Mouse (Mus musculus) thymus, adult 2 months (tissue): ENCODE data around the gene Ccnl1.

ENCODE experiments used
- CTCF ChIP-seq: fragments of 200-500 bp; IDR thresholded peaks from 2 replicates; pipeline ENCODE4 v1.5.1; 2012; ENCODE audit warnings: mild to moderate bottlenecking, control low read depth, low read length, moderate library complexity, borderline replicate concordance; ENCODE audit not compliant: control insufficient read depth, poor library complexity, insufficient read depth; ENCODE audit errors: extremely low read depth
- POLR2A ChIP-seq: fragments of 200-500 bp; IDR thresholded peaks from 2 replicates; pipeline ENCODE4 v1.6.1; 2012; ENCODE audit warnings: mild to moderate bottlenecking, low read length, control low read depth, moderate library complexity; ENCODE audit not compliant: control insufficient read depth, poor library complexity, insufficient read depth; ENCODE audit errors: extremely low read depth

- TF ChIP-seq CTCF (no peak), POLR2A (no peak)
Measured at GRCm38 (mm10) chr3:65904106-65904505, 53.9 kb downstream of the Ccnl1 start.
